Mouse (Mus musculus) liver, adult 2 months (tissue): Measurements from ENCODE around the gene Klhdc3. TPM values are rescaled to one million over a fixed set of nuclear protein-coding genes. Genes with fewer than 3 reads are reported as not detected.

Source experiments
- DNase-seq: peaks from one replicate; pipeline ENCODE4 v3.0.0-alpha.2; 2011; ENCODE audit warnings: low read depth, low spot score; ENCODE audit errors: extremely low read depth
- H3K27ac ChIP-seq: fragments of 200-500 bp; replicated peaks from 2 replicates; pipeline ENCODE4 v1.5.1; 2012; ENCODE audit warnings: low read depth, mild to moderate bottlenecking, control low read depth, inconsistent platforms, low read length; ENCODE audit not compliant: insufficient read depth
- H3K27me3 ChIP-seq: fragments of 200-500 bp; 2 replicates; pipeline ENCODE4 v1.6.1; 2012; ENCODE audit warnings: mild to moderate bottlenecking, moderate library complexity, low read length, inconsistent platforms; ENCODE audit not compliant: control insufficient read depth, insufficient read depth
- H3K36me3 ChIP-seq: fragments of 200-500 bp; 2 replicates; pipeline ENCODE4 v1.6.1; 2012; ENCODE audit warnings: low read length, inconsistent platforms; ENCODE audit not compliant: control insufficient read depth, insufficient read depth
- H3K4me1 ChIP-seq: fragments of 200-500 bp; 2 replicates; pipeline ENCODE4 v1.6.1; 2011; ENCODE audit warnings: low read length; ENCODE audit not compliant: control insufficient read depth, insufficient read depth
- H3K4me3 ChIP-seq: fragments of 200-500 bp; 2 replicates; pipeline ENCODE4 v1.5.1; 2011; ENCODE audit warnings: low read depth, mild to moderate bottlenecking, control low read depth, low read length, moderate library complexity; ENCODE audit not compliant: insufficient read depth
- H3K79me2 ChIP-seq: fragments of 200-500 bp; 2 replicates; pipeline ENCODE4 v1.6.1; 2012; ENCODE audit warnings: inconsistent platforms, mild to moderate bottlenecking, low read length, moderate library complexity; ENCODE audit not compliant: control insufficient read depth, insufficient read depth
- H3K9ac ChIP-seq: fragments of 200-500 bp; 2 replicates; pipeline ENCODE4 v1.6.1; 2012; ENCODE audit warnings: low read depth, mild to moderate bottlenecking, control low read depth, inconsistent platforms, low read length
- CTCF ChIP-seq: fragments of 200-500 bp; IDR thresholded peaks from 2 replicates; pipeline ENCODE4 v1.5.1; 2011; ENCODE audit warnings: low read depth, low read length, control low read depth
- POLR2A ChIP-seq: fragments of 200-500 bp; IDR thresholded peaks from 2 replicates; pipeline ENCODE4 v1.6.1; 2011; ENCODE audit warnings: low read length, control low read depth; ENCODE audit not compliant: insufficient read depth; ENCODE audit errors: extremely low read depth
- WGBS: fragments of 180-500 bp; shearing (Covaris S2); methylation state at CpG from one replicate; pipeline ENCODE4 v1.1.7; 2018; 5-methylcytosine and 5-hydroxymethylcytosine counted together
- polyA plus RNA-seq: library from polyadenylated mRNA; depleted of rRNA; stranded (reverse); fragments of >200 nt; gene quantifications from 2 replicates; pipeline ENCODE4 v1.2.3, GENCODE M21; 2012
- total RNA-seq: library from RNA; depleted of rRNA; stranded (reverse); fragments of >200 nt; gene quantifications from 2 replicates; pipeline ENCODE4 v1.2.3, GENCODE M21; 2014

Gene Klhdc3
- total and polyA plus RNA-seq, 2 experiments: 23.9 to 74.6 TPM

GRCm38 (mm10) chr17:46725731-46726645 is 45.3 kb upstream of the Klhdc3 start:
- Histone ChIP-seq H3K4me1 (peaks cover 8% of the 10 kb centered on the region; the same call in 1 of the 2 replicates), H3K27ac (peak overlapping the region; percentile 87), H3K27me3 (no peaks in the 10 kb centered on the region), H3K36me3 (peaks cover 10% of the 10 kb centered on the region), H3K9ac (peak overlapping the region; percentile 78), H3K4me3 (peak overlapping the region; percentile 51), H3K79me2 (no peaks in the 10 kb centered on the region)
- 26% methylated on average over 26 of the region's 26 CpGs for WGBS
- DNase-seq: peak; percentile 97
- TF ChIP-seq POLR2A: 0 out of 2 replicates have a peak, but pooled peaks have one; percentile 25
- no peak for TF ChIP-seq CTCF

GRCm38 (mm10) chr17:46725273-46725672 is 44.6 kb upstream of the Klhdc3 start:
- Histone ChIP-seq H3K27me3 (no peaks in the 10 kb centered on the region), H3K79me2 (no peaks in the 10 kb centered on the region), H3K9ac (peak overlapping the region; percentile 78), H3K36me3 (peaks cover 10% of the 10 kb centered on the region), H3K4me3 (peak overlapping the region; percentile 51), H3K27ac (peak overlapping the region; percentile 87), H3K4me1 (peaks cover 8% of the 10 kb centered on the region; the same call in 1 of the 2 replicates)
- TF ChIP-seq CTCF: peak; percentile 42
- TF ChIP-seq POLR2A: peak; percentile 25; the same call in 1 of the 2 replicates
- 49% methylated on average over 9 of the region's 9 CpGs for WGBS
- DNase-seq: peak; percentile 60

- 36% methylated on average over 20 of the region's 20 CpGs for WGBS
- Histone ChIP-seq H3K79me2 (no peaks in the 10 kb centered on the region), H3K4me1 (peaks cover 5% of the 10 kb centered on the region; the same call in 1 of the 2 replicates), H3K4me3 (no peak overlapping the region), H3K36me3 (peaks cover 10% of the 10 kb centered on the region), H3K9ac (no peak overlapping the region), H3K27ac (peak overlapping the region; percentile 16; the same call in 1 of the 2 replicates), H3K27me3 (no peaks in the 10 kb centered on the region)
- DNase-seq: peak; percentile 75
- TF ChIP-seq POLR2A (0 out of 2 replicates have a peak, but pooled peaks have one; percentile 23), CTCF (no peak)
These were observed 43.9 kb upstream of the Klhdc3 start for GRCm38 (mm10) chr17:46724477-46725084.

- no peak for DNase-seq
- WGBS: 89% methylated on average over 7 of the region's 7 CpGs
- Histone ChIP-seq H3K4me3 (no peak overlapping the region), H3K36me3 (peaks cover 9% of the 10 kb centered on the region; the same call in 1 of the 2 replicates), H3K27ac (no peak overlapping the region), H3K4me1 (peaks cover 2% of the 10 kb centered on the region; the same call in 1 of the 2 replicates), H3K27me3 (no peaks in the 10 kb centered on the region), H3K79me2 (no peaks in the 10 kb centered on the region), H3K9ac (no peak overlapping the region)
- no peak for TF ChIP-seq CTCF
- no peak for TF ChIP-seq POLR2A
These were observed 40.4 kb upstream of the Klhdc3 start for GRCm38 (mm10) chr17:46721077-46721476.

GRCm38 (mm10) chr17:46714756-46715481 is 34.2 kb upstream of the Klhdc3 start:
- TF ChIP-seq CTCF: no peak
- TF ChIP-seq POLR2A: no peak
- Histone ChIP-seq H3K9ac (no peak overlapping the region), H3K27ac (no peak overlapping the region), H3K36me3 (peaks cover 15% of the 10 kb centered on the region; the same call in 1 of the 2 replicates), H3K4me1 (peaks cover 9% of the 10 kb centered on the region), H3K27me3 (no peaks in the 10 kb centered on the region), H3K79me2 (peaks cover 13% of the 10 kb centered on the region), H3K4me3 (no peak overlapping the region)
- no peak for DNase-seq
- WGBS: 97% methylated on average over 11 of the region's 11 CpGs
